Mouse (Mus musculus): ENCODE results near the gene Rprml. TPM values are rescaled to one million over a fixed set of nuclear protein-coding genes. Genes with fewer than 3 reads are reported as not detected.

The Rprml gene
- 2.6 and 3.5 TPM in 2 replicates for polyA plus RNA-seq (2015; fragmentation: Nextera tagmentation; extraction: Ambion mirVana)

DNA sequence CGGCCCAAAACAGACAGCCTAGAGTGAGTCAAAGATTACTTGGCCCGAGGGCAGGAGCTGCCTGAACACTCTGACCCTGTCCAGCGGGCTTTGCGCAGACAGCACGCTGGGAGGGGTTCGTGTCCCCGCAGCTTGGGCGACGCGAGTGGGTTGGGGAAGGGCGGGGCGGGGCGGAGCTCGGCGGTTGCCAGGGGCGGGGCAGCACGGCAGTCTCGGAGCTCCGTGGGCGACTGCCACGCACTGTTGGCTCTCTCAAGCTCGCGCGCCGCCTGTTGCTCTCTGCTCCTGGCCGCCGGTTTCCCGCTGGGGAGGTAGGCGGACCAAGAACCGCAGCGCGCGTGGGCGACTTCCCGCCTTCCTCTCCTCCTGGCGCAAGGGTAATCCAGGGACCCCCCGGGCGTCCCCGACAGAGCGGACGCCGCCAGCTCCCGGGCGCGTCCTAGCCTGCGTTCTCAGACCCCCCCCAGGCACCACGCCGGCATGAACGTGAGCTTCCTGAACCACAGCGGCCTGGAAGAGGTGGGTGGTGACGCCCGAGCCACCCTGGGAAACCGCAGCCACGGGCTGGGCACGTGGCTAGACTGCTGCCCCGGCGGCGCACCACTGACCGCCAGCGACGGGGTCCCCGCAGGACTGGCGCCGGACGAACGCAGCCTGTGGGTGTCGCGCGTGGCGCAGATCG, at the start of gene Rprml:
TSS of gene Rprml (plus strand) at position 270 of the 682 bp plus-strand sequence.
- Histone ChIP-seq H3K9ac (ENCODE audit: low read depth, low read length) (peak within 1 kb of the TSS; percentile 39), H3K4me3 (ENCODE audit: low read length) (peak within 1 kb of the TSS; percentile 44), H3K36me3 (ENCODE audit: control insufficient read depth, insufficient read depth, low read length) (no peaks in the 10 kb centered on the region), H3K4me2 (ENCODE audit: low read length) (peak within 1 kb of the TSS; percentile 67), H3K27ac (ENCODE audit: low read depth, low read length) (no peak within 1 kb of the TSS), H3K4me1 (ENCODE audit: control insufficient read depth, insufficient read depth, low read depth, low read length) (peaks cover 12% of the 10 kb centered on the region), H3K27me3 (replicated peaks; ENCODE audit: control insufficient read depth, insufficient read depth, low read length) (peaks cover 56% of the 10 kb centered on the region), H3K9me3 (ENCODE audit: control insufficient read depth, low read length) (no peaks in the 10 kb centered on the region)
- ATAC-seq = no peak
- 1% methylated on average over 57 of the region's 71 CpGs for WGBS

DNA sequence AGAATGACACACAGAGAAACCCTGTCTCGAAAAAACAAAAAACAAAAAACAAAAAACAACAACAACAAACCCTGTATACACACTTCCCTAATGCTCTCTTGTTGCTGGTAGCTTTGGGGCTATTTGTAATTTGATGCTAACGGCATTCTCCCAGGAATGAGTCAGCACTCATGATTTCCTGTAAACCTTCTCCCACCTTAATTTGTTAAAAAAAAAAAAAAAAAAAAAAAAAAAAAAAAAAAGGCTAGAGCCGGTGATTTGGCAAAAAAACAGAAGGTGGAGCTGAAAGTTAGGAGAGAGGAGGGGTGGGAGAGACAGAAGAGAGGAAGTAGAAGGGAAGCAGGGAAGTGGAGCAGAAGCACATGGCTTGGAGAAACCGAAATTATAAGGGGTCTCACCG, 42.8 kb upstream of the Rprml start:
- 76% methylated on average over 5 of the region's 5 CpGs for WGBS
- no peaks in the 10 kb centered on the region for H3K36me3 ChIP-seq (ENCODE audit: control insufficient read depth, insufficient read depth, low read length)
- no peaks in the 10 kb centered on the region for H3K27me3 ChIP-seq (replicated peaks; ENCODE audit: control insufficient read depth, insufficient read depth, low read length)
- no peaks in the 10 kb centered on the region for H3K4me1 ChIP-seq (ENCODE audit: control insufficient read depth, insufficient read depth, low read depth, low read length)
- H3K4me3 ChIP-seq (ENCODE audit: low read length) = no peak overlapping the region
- H3K4me2 ChIP-seq (ENCODE audit: low read length) = no peak overlapping the region
- no peaks in the 10 kb centered on the region for H3K9me3 ChIP-seq (ENCODE audit: control insufficient read depth, low read length)
- H3K9ac ChIP-seq (ENCODE audit: low read depth, low read length) = no peak overlapping the region
- no peak overlapping the region for H3K27ac ChIP-seq (ENCODE audit: low read depth, low read length)
- ATAC-seq = no peak

DNA sequence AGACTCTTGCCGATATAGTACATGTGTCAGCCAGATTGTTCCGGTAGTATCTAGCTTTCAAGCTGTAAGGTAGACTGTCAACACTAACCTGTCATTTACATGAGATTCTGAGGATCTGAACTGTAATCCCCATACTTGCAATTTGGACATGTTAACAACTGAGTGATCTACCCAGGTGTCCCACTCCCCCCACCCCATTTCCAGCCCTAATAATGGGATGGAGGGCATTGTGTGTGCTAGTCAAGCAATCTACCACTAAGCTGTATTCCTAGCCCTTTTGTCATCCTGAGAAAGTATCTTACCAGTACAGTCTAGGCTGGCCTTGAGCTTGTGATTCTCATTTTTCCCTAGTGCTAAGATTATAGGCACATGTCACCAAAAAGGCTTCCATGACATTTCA, 38.6 kb upstream of the Rprml start:
- no peaks in the 10 kb centered on the region for H3K27me3 ChIP-seq (replicated peaks; ENCODE audit: control insufficient read depth, insufficient read depth, low read length)
- H3K4me1 ChIP-seq (ENCODE audit: control insufficient read depth, insufficient read depth, low read depth, low read length) = no peaks in the 10 kb centered on the region
- ATAC-seq = no peak
- H3K36me3 ChIP-seq (ENCODE audit: control insufficient read depth, insufficient read depth, low read length) = no peaks in the 10 kb centered on the region
- H3K4me2 ChIP-seq (ENCODE audit: low read length) = no peak overlapping the region
- 90% methylated on average over 2 of the region's 2 CpGs for WGBS
- H3K27ac ChIP-seq (ENCODE audit: low read depth, low read length) = no peak overlapping the region
- no peak overlapping the region for H3K4me3 ChIP-seq (ENCODE audit: low read length)
- H3K9me3 ChIP-seq (ENCODE audit: control insufficient read depth, low read length) = no peaks in the 10 kb centered on the region
- no peak overlapping the region for H3K9ac ChIP-seq (ENCODE audit: low read depth, low read length)

DNA sequence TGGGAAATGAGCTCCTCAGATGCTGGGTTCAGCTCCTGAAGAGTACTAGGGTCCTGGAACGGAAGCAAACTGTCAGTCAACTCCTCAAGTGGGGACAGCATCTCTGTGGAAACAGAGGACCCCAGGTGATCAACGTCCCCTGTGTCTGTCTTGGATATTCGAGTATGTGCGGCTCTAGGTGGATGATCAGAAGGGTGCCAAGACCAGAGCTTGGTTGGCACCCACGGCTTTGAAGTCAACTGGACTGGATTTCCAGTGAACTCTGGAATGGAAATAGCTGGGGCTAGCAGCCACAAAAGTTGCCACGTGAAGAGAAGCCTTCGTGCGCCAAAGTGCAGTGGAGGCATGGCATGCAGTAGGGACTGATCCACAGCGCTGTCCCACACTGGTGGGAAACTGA, 28.3 kb upstream of the Rprml start, which contains the start of gene Gm884:
TSS of gene Gm884 (minus strand) at position 101 of the 400 bp plus-strand sequence.
- no peak for ATAC-seq
- no peaks in the 10 kb centered on the region for H3K4me1 ChIP-seq (ENCODE audit: control insufficient read depth, insufficient read depth, low read depth, low read length)
- H3K27ac ChIP-seq (ENCODE audit: low read depth, low read length) = no peak within 1 kb of the TSS
- H3K36me3 ChIP-seq (ENCODE audit: control insufficient read depth, insufficient read depth, low read length) = no peaks in the 10 kb centered on the region
- H3K9me3 ChIP-seq (ENCODE audit: control insufficient read depth, low read length) = no peaks in the 10 kb centered on the region
- no peak within 1 kb of the TSS for H3K4me3 ChIP-seq (ENCODE audit: low read length)
- 84% methylated on average over 9 of the region's 9 CpGs for WGBS
- no peak within 1 kb of the TSS for H3K9ac ChIP-seq (ENCODE audit: low read depth, low read length)
- H3K4me2 ChIP-seq (ENCODE audit: low read length) = no peak within 1 kb of the TSS
- no peaks in the 10 kb centered on the region for H3K27me3 ChIP-seq (replicated peaks; ENCODE audit: control insufficient read depth, insufficient read depth, low read length)

DNA sequence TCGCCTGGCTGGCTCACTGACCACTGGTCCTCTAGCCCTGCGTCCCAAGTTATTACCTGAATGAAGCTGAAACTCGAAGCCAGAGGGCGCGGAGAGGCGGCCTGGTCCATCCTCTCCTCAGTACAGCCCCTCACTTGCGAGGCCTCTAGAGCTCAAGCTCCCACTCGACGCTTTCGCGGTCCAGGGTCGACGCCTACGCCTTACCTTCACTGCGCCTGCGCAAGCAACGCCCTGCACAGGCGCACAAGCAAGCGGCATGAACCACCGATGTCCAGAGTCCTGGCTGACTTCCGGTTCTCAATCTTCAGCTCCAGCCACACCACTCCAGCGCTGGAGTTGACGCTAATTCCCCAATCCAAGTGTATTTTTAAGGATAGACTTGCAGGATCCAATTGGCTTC, 21.9 kb upstream of the Rprml start:
- Histone ChIP-seq H3K4me1 (ENCODE audit: control insufficient read depth, insufficient read depth, low read depth, low read length) (no peaks in the 10 kb centered on the region), H3K4me3 (ENCODE audit: low read length) (no peak overlapping the region), H3K27ac (ENCODE audit: low read depth, low read length) (no peak overlapping the region), H3K36me3 (ENCODE audit: control insufficient read depth, insufficient read depth, low read length) (no peaks in the 10 kb centered on the region), H3K9me3 (ENCODE audit: control insufficient read depth, low read length) (no peaks in the 10 kb centered on the region), H3K27me3 (replicated peaks; ENCODE audit: control insufficient read depth, insufficient read depth, low read length) (no peaks in the 10 kb centered on the region), H3K4me2 (ENCODE audit: low read length) (no peak overlapping the region), H3K9ac (ENCODE audit: low read depth, low read length) (no peak overlapping the region)
- ATAC-seq = no peak
- WGBS = 83% methylated on average over 23 of the region's 23 CpGs

DNA sequence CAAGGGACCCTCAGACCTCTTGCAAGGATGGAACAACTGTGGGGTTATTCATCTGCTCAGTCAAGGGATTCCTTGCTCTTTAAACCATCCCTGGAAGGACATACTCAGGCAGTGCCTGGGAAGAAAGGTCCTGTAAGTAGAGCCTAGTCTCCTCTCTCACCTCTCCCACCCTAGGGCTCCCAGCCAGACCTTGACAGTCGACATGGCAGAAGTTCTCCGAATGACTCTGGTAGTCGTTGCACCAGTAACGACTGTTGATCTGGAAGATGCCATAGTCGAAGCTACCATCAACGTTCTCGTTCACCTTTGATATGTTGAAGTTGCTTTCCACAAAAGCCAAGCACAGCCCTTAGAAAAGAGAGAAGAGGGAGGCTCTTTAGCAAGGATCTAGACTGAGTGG, 14.6 kb upstream of the Rprml start:
- no peaks in the 10 kb centered on the region for H3K9me3 ChIP-seq (ENCODE audit: control insufficient read depth, low read length)
- H3K36me3 ChIP-seq (ENCODE audit: control insufficient read depth, insufficient read depth, low read length) = no peaks in the 10 kb centered on the region
- ATAC-seq = no peak
- H3K4me3 ChIP-seq (ENCODE audit: low read length) = no peak overlapping the region
- H3K27me3 ChIP-seq (replicated peaks; ENCODE audit: control insufficient read depth, insufficient read depth, low read length) = no peaks in the 10 kb centered on the region; the same call in 1 of the 2 replicates
- no peak overlapping the region for H3K27ac ChIP-seq (ENCODE audit: low read depth, low read length)
- H3K9ac ChIP-seq (ENCODE audit: low read depth, low read length) = no peak overlapping the region
- H3K4me1 ChIP-seq (ENCODE audit: control insufficient read depth, insufficient read depth, low read depth, low read length) = no peaks in the 10 kb centered on the region
- H3K4me2 ChIP-seq (ENCODE audit: low read length) = no peak overlapping the region
- WGBS = 90% methylated on average over 7 of the region's 7 CpGs

DNA sequence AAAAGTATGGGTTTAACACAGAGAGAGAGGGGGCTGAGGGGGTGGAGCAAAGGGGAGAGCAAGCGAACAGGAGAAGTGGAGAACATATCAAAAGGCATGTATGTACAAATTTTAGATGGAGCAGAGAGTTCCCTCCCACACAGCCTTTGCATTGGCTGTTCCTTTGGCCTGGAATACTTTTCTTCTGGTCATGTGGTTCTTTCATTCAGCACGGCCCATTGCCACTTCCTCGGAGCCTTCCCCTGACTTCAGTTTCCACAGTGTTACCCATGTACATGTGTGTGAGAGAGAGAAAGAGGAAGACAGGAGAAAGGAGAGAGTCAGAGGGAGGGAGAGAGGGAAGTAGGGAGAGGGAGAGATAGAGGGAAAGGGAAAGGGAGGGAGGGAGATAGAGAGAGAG, 13.9 kb upstream of the Rprml start:
- no peaks in the 10 kb centered on the region for H3K9me3 ChIP-seq (ENCODE audit: control insufficient read depth, low read length)
- no peak overlapping the region for H3K27ac ChIP-seq (ENCODE audit: low read depth, low read length)
- ATAC-seq = no peak
- WGBS = 88% methylated on average over 3 of the region's 3 CpGs
- no peak overlapping the region for H3K4me2 ChIP-seq (ENCODE audit: low read length)
- H3K4me3 ChIP-seq (ENCODE audit: low read length) = no peak overlapping the region
- H3K36me3 ChIP-seq (ENCODE audit: control insufficient read depth, insufficient read depth, low read length) = no peaks in the 10 kb centered on the region
- H3K27me3 ChIP-seq (replicated peaks; ENCODE audit: control insufficient read depth, insufficient read depth, low read length) = no peaks in the 10 kb centered on the region; the same call in 1 of the 2 replicates
- no peaks in the 10 kb centered on the region for H3K4me1 ChIP-seq (ENCODE audit: control insufficient read depth, insufficient read depth, low read depth, low read length)
- H3K9ac ChIP-seq (ENCODE audit: low read depth, low read length) = no peak overlapping the region

DNA sequence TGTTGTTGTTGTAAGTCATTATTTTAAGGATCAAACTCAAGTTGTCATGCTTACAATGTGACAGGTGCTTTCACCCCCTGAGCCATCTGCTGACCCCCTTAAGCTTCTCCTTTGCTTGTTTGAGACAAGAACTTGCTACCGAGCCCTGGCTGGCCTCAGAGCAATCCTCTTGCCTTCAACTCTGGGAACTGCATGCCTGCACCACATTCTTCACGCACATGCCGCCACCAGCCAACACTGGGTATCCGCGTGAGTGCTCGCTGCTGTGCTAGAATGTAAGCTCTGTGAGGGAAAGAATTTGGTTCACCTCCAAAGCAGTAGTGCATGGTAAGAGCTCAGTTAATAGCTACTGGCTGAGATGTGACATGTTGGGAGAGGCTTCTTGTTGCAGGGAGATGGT, 13.1 kb upstream of the Rprml start:
- no peaks in the 10 kb centered on the region for H3K4me1 ChIP-seq (ENCODE audit: control insufficient read depth, insufficient read depth, low read depth, low read length)
- no peak overlapping the region for H3K4me2 ChIP-seq (ENCODE audit: low read length)
- H3K9me3 ChIP-seq (ENCODE audit: control insufficient read depth, low read length) = no peaks in the 10 kb centered on the region
- no peak overlapping the region for H3K27ac ChIP-seq (ENCODE audit: low read depth, low read length)
- no peaks in the 10 kb centered on the region; the same call in 1 of the 2 replicates for H3K27me3 ChIP-seq (replicated peaks; ENCODE audit: control insufficient read depth, insufficient read depth, low read length)
- no peak overlapping the region for H3K9ac ChIP-seq (ENCODE audit: low read depth, low read length)
- no peaks in the 10 kb centered on the region for H3K36me3 ChIP-seq (ENCODE audit: control insufficient read depth, insufficient read depth, low read length)
- no peak overlapping the region for H3K4me3 ChIP-seq (ENCODE audit: low read length)
- WGBS = 79% methylated on average over 6 of the region's 6 CpGs
- ATAC-seq = no peak

DNA sequence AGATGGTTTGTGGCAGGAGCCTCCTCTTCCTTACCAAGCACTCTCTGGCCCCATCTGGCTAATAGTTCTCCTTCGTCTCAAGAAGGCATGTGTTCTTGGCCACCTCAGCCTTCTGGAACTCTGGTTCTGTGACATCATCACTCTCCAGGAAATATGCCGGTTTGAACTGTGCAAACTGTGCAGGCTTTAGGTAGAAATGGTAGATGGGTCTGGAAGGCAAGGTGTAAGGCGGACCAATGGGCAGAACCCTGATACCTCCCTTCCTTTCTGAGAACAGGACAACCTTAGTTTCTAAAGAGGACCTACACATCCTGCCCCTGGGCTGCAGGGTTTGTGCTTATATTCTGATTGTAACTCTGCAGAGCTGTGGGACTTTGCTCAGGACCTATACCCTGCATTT, 10.6 kb upstream of the Rprml start, which contains the start of gene Lyzl6:
TSS of gene Lyzl6 (minus strand) at position 101 of the 400 bp plus-strand sequence.
- H3K4me3 ChIP-seq (ENCODE audit: low read length) = no peak within 1 kb of the TSS
- H3K27me3 ChIP-seq (replicated peaks; ENCODE audit: control insufficient read depth, insufficient read depth, low read length) = no peaks in the 10 kb centered on the region; the same call in 1 of the 2 replicates
- 87% methylated on average over 3 of the region's 3 CpGs for WGBS
- H3K4me2 ChIP-seq (ENCODE audit: low read length) = peak within 1 kb of the TSS; percentile 41
- no peaks in the 10 kb centered on the region for H3K4me1 ChIP-seq (ENCODE audit: control insufficient read depth, insufficient read depth, low read depth, low read length)
- H3K36me3 ChIP-seq (ENCODE audit: control insufficient read depth, insufficient read depth, low read length) = no peaks in the 10 kb centered on the region
- H3K27ac ChIP-seq (ENCODE audit: low read depth, low read length) = no peak within 1 kb of the TSS
- no peaks in the 10 kb centered on the region for H3K9me3 ChIP-seq (ENCODE audit: control insufficient read depth, low read length)
- no peak for ATAC-seq
- H3K9ac ChIP-seq (ENCODE audit: low read depth, low read length) = no peak within 1 kb of the TSS

All from hindbrain, embryonic 16.5 days (tissue).